Mouse (Mus musculus) spleen, postnatal 10 days (tissue): ENCODE measurements around the gene Insm1.

Experiments used
- DNase-seq, 2 experiments: peaks; one replicate each; pipeline ENCODE4 v3.0.0; 2021 to 2022; ENCODE audit warnings: low spot score in 2 of 2

Gene Insm1

DNA sequence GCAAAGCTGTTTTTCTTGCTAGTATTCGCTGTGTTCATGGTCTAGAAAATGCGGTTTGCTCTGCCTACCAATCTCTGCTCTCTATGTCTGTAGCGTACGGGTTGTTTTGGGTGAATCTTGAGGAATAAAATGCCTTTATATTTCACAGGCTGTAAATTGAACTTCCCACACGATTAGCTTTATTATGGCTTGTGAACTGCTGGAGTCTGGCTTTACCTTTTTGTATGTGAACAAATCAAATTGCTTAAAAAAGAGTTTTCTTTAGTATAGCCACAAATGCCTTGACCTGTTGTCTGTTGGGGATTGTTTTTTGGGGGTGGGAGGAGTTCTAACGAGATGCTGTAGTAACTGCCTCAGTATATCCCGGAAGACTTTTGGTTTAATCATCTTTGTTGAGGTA, 2.4 kb downstream of the Insm1 start:
- DNase-seq, result no peak

DNA sequence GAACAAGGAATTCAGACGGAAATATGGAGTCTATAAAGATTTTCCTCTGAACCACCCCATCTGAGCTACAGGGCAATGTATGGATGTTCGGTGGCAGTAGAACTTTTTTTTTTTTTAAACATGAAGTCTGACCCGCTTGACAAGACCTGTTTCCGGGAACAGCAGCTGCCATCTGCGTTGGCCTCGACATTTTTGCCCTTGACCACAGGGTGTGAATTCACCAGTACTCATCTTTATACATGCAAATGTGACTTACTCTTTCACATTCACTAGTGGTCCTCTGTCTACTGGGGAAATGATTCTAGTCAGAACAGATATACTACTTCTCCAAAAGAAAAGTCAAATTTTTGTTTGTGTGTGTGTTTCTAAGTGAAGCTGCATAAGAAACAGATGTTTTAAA, 4.1 kb downstream of the Insm1 start:
- no peak for DNase-seq

DNA sequence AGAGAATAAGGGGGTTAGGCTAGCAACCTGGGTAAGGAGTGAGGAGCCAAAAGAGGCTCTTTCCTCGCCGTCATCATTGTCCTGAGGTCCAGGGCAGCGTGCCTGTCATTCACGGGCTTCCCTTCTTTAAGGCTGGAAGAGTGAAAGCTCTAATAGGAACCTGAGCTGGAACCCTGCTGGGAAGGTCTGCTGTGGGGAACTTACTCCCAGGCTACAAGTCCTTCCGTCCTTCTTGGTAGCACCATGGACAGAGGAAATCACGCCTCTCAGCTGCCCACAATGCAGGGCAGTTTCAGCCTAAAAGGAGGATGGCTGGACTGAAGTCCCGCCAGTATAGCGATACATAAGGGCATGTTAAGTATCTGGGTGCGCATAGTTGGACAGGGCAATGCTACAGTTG, 4.8 kb downstream of the Insm1 start:
- no peak for DNase-seq

DNA sequence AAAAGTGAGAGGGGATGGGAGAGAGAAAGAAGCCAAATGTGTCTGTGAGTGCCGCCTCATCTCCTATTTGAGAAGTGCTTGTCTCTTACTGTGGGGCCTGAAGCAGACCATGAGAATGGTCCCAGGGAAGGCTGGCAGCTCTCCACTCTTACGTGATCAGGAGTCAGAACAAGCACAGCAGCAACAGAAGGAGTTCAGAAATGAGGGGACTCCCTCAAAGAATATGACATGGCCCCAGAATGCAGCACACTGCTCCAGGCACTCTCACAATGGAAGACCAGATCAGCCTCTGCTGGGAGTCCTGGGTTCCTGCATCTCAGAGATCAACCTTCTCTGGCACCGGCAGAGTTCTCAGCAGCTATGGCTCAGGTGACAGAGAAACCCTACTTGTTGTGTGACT, 5.9 kb downstream of the Insm1 start:
- no peak for DNase-seq

DNA sequence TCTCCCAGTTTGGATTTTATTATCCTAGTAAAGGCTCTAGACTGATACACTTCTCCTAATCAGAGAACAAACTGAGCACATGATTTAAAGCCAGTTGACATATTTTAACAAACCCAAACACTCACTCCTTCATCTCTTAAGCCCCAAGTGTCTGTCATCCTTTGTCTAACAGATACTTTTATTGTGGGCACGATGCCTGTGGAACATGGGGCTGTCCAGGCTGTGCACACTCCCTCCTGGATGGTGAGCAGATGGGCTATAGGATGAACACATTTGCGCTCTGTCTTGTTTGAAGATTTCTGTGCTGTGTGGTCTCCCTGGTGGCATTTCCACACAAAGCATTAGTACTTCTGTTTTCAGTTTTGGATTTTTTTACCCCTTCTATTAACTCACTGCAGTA, 6.7 kb downstream of the Insm1 start:
- no peak for DNase-seq

DNA sequence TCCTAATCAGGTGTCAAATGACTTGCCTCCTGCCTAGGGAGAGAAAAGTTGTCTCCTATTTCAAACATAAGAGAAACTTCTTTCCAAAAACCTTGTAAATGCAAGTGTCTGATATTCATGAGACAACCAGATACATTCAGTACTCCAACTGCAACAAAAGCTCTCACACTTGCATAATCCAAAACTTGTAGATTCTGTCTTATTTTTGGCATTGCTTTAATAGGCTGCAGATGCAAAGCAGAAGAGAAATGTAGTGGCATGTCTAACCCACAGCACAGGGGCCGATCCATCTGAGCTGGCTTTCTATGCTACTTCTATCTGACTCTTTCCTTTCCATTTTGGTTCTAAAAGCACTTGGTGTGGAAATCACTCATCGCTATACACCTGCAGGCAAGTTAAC, 9.8 kb downstream of the Insm1 start:
- no peak for DNase-seq

DNA sequence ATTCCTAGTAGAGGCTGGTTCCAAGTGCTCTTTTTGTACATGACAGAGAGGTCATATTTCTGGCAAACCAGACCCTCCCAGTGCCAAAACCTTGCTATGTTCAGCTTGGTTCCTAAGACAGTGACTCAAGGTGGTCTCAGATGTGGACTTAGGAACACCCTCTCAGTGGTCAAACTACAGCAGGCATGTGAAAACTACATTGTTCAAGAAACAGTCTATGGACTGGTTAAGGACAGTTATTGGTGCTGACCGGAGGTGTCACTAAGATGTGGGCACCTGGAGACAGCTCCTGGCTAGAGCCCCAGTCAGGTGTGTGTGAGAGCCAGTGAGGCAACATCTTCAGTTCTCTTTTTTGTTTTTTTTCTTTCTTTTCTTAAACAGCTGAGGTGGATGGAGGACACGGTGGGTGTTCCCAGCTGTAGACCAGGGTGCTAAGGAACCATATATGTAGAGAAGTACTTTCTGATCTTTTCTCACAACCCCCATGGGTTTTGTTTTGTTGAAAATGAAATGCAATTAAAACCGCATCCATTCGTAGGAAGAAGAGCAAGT, 17.6 kb downstream of the Insm1 start:
- DNase-seq, result no peak

DNA sequence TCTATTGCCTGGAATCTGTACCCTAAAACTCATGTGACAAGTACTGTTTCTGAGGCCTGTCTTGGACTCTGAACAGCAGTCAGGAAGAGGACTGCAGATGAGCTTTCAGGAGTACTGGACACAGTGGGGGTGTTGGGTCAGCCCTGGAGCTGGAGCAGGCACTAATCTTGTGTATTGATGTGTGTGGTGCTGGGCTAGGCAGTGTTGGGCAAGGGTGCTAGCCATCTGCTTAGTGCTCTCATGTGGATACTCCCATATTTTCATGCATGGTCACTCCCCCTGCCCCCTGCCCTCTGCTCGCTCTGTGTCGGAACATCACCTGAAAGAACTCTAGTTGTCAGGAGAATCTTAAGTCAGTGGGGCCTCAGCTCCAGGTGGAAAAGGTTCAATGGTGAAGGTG, 22.3 kb downstream of the Insm1 start:
- DNase-seq, result no peak

DNA sequence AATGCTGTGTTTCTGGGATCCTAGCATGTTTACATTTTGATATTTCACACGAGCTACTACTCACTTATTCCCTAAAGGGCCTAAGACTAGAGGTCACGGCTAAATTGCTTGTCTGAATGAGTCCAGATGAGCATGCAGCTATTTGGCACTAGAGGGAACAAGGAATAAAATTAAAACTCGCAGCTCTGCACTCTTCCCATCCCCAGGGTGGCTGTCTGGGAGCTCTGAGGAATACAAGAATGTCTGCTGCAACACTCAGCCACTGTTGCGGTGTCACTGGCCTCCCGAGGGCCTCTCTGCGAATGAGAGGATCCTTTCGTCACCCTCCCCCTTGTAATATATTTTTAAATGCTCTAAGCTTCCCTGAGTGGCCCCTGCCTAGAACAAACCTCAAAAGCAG, 23.7 kb downstream of the Insm1 start:
- no peak for DNase-seq

DNA sequence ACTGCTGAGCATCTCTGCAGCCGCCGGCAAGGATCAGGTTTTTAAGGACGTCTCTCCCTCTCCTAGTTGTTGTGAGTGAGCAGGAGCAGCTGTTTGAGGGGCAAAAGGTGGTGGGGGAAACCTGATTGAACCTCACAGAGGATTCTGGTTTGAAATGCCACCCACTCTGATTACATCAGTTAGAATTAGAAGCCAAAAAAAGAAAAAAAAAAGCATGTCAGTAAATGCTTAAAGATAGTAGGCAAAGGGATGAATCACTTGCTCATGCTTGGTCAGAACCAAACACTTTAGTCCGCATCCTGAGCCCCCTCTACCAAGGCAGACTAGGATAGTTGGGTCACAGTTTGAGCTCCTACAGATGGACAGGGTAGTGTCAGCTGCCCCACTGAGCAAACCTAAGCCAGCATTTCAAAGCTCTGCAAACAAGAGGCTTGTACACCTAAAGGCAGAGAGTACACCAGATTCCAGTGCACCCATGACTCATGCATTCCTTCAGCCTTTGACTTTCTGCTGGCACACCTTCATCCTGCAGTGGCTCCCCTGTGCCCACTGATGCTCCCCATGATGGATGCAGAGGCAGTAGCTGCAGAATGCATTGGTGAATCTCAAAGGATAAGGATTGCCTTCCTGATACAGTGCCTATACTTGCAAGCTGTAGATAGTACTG, 24.8 kb downstream of the Insm1 start:
- no peak for DNase-seq

DNA sequence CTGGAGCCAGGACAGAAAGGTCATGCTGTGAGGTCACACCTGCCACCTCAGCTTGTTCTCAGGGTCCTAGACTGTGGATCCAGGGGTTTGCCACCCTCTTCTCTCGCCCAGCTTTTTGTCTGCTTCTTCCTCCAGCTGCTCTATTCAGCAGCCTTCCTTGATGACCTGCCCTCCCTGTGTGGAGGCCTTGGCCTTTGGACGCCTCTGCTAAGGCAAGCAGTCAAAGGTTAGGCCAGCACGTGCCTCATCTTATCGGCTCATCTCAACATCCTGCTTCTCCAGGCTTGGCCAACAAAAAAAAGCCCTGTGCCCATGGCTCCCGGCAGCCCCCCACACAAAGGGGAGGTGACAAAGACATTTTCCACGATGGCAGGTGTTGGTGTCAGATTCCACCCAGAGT, 25.9 kb downstream of the Insm1 start:
- no peak for DNase-seq

DNA sequence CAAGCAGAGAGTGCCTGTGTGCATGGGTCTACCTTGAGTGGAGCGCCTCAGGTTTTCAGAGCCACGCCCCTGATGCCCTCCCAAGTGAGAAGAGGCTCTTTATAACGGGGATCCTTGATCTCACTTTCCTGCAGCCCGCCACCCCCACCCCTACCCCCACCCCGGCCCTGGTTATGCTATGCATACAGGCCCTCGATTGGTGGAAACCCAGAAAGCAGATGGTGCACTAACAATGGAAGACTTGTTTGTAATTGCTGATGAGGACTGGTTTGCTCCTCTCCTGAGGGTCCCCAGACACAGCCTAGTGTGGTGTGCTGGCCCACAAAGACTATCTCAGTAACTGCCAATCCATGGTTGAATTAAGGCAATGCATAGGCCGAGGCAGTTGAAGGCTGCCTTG, 27.3 kb downstream of the Insm1 start:
- no peak for DNase-seq

DNA sequence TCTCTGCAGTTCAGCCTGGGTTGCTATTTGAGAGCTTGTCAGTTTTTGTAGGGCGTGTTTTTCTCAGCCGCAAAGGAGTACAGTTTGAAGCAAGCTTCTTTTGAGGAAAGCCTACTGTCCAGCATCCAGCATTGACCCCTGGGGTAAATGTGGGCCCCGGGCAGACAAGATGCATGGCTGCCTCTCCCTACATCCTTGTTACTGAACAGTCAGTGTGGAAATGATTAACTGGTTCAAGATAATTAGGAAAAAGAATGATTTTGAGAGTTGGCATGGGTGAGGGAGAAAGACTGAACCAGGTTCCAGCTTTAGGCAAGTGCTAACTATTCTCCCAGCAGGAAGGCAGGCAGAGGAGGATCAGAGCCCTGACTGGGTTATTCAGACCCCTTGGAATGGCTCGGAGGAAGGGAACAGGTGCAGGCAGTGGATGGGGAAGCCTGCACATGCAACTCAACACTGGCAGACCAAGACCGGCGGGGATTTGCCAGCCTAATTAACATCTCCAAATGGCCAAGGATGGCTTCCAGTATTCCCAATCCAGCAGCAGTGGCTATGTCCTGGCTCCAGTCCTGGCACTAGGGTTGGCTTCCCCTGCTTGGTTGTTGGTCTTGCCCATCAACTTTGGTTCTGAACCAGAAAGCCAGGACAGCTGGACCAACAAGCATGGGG, 28.6 kb downstream of the Insm1 start:
- DNase-seq, result no peak

DNA sequence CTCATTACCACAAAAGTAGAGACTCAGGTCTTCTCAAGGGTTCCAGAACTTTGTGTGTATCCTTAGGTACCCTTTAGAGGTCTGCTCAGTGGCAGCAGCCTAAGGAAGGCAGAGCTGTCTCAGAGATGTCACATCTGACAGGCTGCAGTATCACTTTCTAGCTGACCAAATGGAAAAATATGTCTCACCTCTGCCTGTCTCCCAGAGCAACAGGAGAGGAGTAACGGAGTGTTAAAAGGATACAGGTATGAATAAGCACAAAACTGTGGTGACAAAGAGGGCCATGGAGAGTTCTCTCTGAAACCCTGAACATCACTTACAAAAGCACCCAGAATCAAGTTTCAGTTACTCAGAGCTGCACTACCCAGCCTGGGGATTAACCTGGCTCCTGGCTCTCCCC, 32.7 kb downstream of the Insm1 start:
- no peak for DNase-seq

DNA sequence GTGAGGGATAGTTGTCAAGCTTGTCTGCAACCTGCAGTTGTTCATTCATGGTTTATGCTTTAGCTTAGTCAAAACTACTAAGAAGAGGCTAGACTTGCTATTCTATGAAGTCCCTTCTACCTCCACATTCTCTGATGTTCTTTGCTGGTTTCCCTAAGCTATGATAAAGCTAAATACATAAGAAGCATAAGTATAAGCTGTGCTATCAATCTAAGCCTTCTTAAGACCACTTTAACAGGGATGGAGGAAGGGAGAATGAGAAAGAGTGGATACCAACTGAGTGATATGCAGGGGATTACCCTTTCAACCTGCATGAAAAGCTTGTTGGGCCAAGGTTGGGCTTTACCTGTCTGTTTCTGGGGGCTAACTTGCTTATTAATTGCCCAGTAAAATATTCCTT, 33.9 kb downstream of the Insm1 start:
- no peak for DNase-seq

DNA sequence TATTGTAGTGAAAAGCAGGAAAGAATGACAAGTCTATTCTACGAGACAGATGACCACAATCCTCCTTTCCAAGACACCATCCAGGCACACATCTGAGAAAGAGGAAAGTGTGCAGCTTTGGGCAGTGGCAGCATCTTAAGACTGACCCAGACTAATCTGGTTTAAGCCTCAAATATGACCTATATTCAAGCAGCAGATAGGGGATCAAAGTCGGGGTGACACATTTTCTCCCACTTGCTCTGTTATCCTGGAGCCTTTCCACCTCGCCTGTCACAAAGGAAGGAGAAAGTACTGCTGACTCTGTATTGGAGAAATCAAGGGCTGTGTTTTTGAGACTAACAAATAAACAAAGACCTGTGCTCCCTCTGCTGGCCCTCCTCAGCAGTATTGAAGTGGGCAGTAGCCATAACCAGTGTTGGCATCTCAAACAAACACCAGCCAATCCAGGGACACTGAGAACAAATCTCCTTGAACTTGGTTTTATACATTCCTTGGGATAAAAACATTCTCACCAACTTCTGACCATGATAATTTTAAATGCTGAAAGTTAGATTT, 34.7 kb downstream of the Insm1 start:
- no peak for DNase-seq

DNA sequence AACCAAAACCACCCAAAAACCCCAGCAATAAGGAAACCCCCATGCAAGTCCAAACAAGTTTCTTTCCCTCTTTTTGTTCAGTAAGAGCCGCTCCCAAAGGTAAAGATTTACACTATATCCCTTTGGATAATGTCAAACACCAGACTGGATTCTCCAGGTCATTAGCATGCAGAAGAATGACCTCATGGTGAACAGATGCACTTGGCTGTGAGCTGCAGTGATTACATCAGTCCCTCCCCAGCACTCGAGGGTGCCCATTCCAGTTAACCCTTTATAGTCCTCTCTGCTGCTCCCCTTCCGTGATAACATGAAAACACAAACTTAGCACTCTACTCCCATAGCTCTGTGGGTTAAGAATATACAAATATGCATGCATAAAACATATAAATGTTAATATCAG, 35.3 kb downstream of the Insm1 start:
- no peak for DNase-seq

DNA sequence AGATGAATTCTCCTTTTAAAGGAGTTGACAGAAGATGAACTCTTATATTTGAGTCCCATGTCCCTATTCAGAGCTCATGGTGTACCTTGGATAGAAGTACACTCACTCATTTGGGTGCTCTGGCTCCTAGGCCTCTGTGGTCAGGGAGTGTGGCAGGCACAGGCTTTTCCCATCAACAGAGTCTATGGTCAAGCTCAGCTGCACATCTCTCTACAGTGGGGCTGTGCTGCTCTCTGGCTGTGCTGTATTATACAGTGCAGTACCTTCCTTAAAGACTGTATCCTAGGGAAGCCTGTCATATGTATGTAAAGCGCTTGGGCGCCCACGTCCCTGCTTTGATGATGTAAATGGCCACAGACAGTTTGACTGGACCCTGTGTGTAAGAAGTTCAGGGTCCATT, 35.9 kb downstream of the Insm1 start:
- DNase-seq, result no peak

DNA sequence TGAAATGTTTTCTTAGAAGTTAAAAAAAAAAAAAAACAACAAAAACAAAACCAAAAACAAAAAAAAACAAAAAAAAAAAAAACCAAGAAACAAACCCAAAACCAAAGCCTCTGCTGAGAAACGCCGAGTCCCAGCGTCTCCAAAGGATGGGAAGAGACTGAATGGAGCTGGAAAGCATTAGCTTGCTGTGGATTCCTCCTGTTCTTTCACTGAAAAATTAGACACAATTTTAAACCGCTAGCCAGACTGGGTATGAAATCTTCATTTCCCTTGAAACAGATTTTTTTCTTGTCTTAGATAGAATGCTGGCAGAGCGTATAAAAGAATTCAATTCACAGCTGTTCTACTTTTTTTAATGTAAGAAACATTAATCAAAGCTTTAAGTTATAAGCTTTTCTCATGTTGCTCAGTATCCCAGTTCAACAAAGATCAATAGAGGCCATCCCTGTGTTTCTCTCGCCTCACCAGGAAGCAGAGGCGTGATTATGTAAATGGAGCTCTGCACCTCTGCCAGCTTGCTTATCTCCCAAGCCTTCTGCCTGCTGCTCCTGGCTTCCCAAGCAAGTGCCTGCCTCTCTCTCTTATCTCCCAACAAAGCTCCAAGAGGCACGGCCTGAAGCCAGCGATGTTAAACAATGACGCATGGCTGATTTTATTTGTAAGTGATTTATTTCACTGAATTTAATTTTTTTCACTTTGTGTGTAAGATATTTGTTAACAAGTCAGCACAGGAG, 37.2 kb downstream of the Insm1 start:
- DNase-seq, result no peak

DNA sequence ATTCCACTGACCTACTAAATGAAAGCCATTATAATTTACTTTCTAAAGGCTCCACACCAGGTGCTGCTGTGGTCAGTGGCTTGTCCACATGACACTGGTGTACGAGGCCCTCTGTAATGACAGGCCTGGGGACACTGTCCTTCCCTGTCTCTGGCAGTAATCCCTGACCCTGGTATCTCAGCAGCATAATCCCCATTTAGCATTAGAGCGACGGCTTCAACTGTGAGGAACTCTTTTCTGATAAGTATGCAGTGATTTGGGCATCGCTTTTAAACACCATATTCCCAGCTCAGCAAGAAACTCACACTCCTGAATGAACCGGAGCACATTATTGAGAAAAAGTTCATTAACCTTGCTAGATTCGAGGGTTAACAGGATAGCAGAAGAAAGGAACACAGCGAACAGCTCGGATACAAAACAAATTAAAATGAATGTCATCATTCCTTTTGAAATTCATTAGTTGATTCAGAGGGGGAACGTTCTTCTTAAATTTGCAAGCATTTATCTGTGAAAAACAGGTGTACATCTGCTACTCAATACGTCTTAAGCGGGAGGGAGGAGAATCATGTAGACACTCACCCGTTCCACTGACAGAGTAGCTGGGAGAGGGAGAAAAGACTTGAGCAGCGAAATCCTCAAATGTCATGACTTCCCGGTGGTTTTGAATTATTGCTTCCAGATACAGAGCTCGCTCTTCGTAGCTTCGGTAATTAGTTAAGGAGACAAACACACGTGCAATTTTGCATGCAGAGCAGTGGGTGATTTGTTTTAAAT, 38.3 kb downstream of the Insm1 start:
- DNase-seq, result no peak

DNA sequence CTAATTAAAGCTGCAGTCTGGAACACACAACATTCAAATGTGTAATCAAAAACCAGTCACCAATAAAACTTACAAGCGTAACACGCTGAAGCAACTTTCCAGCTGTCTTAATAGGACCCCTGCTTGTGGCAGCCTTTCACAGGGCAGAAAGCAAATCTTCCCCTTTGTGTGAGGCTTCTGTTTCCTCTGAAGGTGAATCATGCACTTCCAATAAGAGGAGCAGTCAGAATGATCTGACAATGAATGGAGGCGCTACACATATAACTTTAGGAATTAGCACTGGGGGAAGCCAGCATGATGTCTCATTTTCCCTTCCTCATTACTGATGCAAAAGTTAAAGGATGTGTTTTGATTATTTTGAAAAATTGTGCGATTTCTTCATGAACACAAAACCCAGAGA, 39.4 kb downstream of the Insm1 start:
- DNase-seq, result no peak

DNA sequence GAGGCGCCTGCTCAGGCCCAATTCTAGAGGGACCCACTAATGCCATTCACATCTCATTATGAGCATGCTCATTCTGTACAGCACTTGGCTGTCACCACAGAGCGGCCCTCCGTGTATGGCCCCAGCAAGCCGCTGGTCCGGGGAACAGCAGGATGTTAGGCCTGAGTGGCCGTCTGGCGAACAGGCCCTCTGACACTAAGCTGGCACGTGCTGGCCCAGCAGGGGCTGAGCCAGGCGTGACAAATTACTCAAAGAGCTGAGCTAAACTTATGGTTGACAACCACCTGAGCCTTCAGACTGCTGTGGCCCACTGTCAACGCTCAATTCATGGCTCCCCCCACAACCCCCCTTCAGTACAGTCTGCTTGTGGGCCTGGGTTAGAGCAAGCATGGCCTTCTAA, 40.5 kb downstream of the Insm1 start:
- no peak for DNase-seq
